Mouse (Mus musculus): ENCODE data around the gene Hgd. TPM values are rescaled to one million over a fixed set of nuclear protein-coding genes. Genes with fewer than 3 reads are reported as not detected.

Gene Hgd
- polyA plus RNA-seq, 1 experiment, result not detected

- H3K4me3 ChIP-seq (ENCODE audit: insufficient read depth, low read depth, low read length), result no peak overlapping the region
- H3K27ac ChIP-seq (replicated peaks; ENCODE audit: low read depth, low read length), result no peak overlapping the region
- peaks cover 13% of the 10 kb centered on the region for H3K4me1 ChIP-seq (ENCODE audit: control insufficient read depth, insufficient read depth, insufficient read length, low read length)
These were observed 75.9 kb downstream of the Hgd start for GRCm38 (mm10) chr16:37655756-37656347.

- Histone ChIP-seq H3K27ac (replicated peaks; ENCODE audit: low read depth, low read length) (no peak overlapping the region), H3K4me1 (ENCODE audit: control insufficient read depth, insufficient read depth, insufficient read length, low read length) (peaks cover 8% of the 10 kb centered on the region), H3K4me3 (ENCODE audit: insufficient read depth, low read depth, low read length) (no peak overlapping the region)
These were observed 76.8 kb downstream of the Hgd start for GRCm38 (mm10) chr16:37656796-37657195.

DNA sequence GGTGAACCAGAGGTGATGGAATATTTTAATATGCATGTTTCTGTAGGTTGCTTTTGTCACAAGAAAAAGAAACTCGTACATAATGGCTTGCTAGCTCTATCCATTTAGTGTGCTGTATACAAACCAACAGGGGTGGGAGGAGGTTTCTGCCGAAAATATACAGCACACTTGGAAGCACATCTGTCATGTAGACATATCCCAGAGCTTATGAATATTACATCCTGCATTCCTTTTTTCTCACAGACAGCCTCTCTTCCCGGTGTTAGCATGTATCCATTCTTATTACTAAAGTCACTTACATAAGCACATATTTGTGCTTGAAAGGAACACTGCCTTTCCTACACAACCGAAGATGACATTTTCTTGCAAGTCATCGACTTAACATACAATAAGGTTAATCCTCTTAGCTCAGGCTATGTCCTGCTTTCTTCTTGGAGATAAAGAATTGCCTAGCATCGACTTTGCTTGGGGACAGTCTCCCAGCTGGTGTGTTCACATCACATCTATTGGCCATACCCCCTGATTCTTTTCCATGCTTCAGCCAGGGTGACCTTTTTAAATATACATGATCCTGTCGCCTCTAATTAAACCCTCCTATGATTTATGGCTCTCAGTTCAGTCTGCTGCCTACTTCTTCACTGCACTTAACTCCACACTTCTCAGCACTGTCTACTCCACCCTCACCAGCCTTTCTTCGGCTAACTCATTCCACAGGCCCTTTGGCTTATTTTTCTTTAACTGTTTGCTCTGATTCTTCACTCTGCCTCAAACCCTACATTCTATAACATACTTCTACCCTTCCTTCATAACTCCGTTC is 83.9 kb downstream of the Hgd start:
- no peaks in the 10 kb centered on the region for H3K4me1 ChIP-seq (ENCODE audit: control insufficient read depth, insufficient read depth, insufficient read length, low read length)
- H3K27ac ChIP-seq (replicated peaks; ENCODE audit: low read depth, low read length), result no peak overlapping the region
- H3K4me3 ChIP-seq (ENCODE audit: insufficient read depth, low read depth, low read length), result no peak overlapping the region

- H3K4me1 ChIP-seq (ENCODE audit: control insufficient read depth, insufficient read depth, insufficient read length, low read length), result no peaks in the 10 kb centered on the region
- no peak overlapping the region for H3K4me3 ChIP-seq (ENCODE audit: insufficient read depth, low read depth, low read length)
- no peak overlapping the region for H3K27ac ChIP-seq (replicated peaks; ENCODE audit: low read depth, low read length)
These were observed 85.5 kb downstream of the Hgd start for GRCm38 (mm10) chr16:37665394-37665935.

- H3K27ac ChIP-seq (replicated peaks; ENCODE audit: low read depth, low read length), result no peak overlapping the region
- H3K4me1 ChIP-seq (ENCODE audit: control insufficient read depth, insufficient read depth, insufficient read length, low read length), result no peaks in the 10 kb centered on the region
- H3K4me3 ChIP-seq (ENCODE audit: insufficient read depth, low read depth, low read length), result no peak overlapping the region
These were observed 90.8 kb downstream of the Hgd start for GRCm38 (mm10) chr16:37670666-37671283.

- no peak overlapping the region for H3K27ac ChIP-seq (replicated peaks; ENCODE audit: low read depth, low read length)
- no peaks in the 10 kb centered on the region for H3K4me1 ChIP-seq (ENCODE audit: control insufficient read depth, insufficient read depth, insufficient read length, low read length)
- no peak overlapping the region for H3K4me3 ChIP-seq (ENCODE audit: insufficient read depth, low read depth, low read length)
These were observed 95.4 kb downstream of the Hgd start for GRCm38 (mm10) chr16:37675326-37675725.

- H3K4me3 ChIP-seq (ENCODE audit: insufficient read depth, low read depth, low read length), result peak overlapping the region; percentile 26
- H3K27ac ChIP-seq (replicated peaks; ENCODE audit: low read depth, low read length), result peak overlapping the region; percentile 35; the same call in 1 of the 2 replicates
- no peaks in the 10 kb centered on the region for H3K4me1 ChIP-seq (ENCODE audit: control insufficient read depth, insufficient read depth, insufficient read length, low read length)
These were observed 96.2 kb downstream of the Hgd start for GRCm38 (mm10) chr16:37676024-37676676.

DNA sequence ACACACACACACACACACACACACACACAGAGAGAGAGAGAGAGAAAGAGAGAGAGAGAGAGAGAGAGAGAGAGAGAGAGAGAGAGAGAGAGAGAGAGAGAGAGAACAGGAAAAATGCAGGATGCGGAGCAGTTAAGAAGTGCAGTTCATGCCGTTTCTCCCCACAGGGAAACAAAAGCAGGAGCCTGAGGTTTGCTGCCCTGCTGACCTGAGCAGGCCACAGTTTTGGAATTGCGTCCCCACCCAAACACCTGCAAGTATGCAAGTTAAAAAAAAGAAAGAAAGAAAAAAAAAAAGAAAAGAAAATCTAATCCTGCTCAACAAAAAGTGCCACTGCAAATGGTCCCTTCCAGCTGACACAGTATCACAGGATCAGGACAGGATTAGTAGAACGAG is 96.7 kb downstream of the Hgd start:
- H3K4me3 ChIP-seq (ENCODE audit: insufficient read depth, low read depth, low read length), result no peak overlapping the region
- no peaks in the 10 kb centered on the region for H3K4me1 ChIP-seq (ENCODE audit: control insufficient read depth, insufficient read depth, insufficient read length, low read length)
- H3K27ac ChIP-seq (replicated peaks; ENCODE audit: low read depth, low read length), result no peak overlapping the region

DNA sequence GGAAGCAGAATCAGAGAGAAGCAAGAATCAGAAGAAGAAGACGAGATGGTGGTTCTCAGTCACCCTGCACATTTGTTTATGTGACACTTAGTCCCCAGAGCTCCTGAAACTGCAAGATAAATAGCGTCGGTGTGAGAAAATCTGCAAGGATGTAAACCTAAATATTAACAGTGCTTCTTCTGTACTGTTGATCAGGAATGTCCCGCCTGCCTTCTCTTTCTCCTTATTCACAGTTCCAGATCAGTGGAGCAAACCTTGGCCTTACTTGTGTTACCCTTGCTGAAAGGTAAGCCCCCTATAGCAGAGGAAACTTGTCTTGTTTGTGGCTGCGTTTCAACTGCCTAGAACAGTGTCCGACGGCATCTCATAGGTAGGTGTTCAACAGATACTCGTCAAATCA is 97.6 kb downstream of the Hgd start:
- no peaks in the 10 kb centered on the region for H3K4me1 ChIP-seq (ENCODE audit: control insufficient read depth, insufficient read depth, insufficient read length, low read length)

GRCm38 (mm10) chr16:37680216-37680615 is 100.3 kb downstream of the Hgd start:
- H3K4me1 ChIP-seq (ENCODE audit: control insufficient read depth, insufficient read depth, insufficient read length, low read length), result peaks cover 10% of the 10 kb centered on the region
- H3K27ac ChIP-seq (replicated peaks; ENCODE audit: low read depth, low read length), result no peak overlapping the region
- H3K4me3 ChIP-seq (ENCODE audit: insufficient read depth, low read depth, low read length), result no peak overlapping the region

More for the DNA sequence above, 97.6 kb downstream of the Hgd start:
- H3K27ac ChIP-seq (replicated peaks; ENCODE audit: low read depth, low read length), result no peak overlapping the region
- H3K4me3 ChIP-seq (ENCODE audit: insufficient read depth, low read depth, low read length), result no peak overlapping the region

- Histone ChIP-seq H3K4me1 (ENCODE audit: control insufficient read depth, insufficient read depth, insufficient read length, low read length) (peaks cover 10% of the 10 kb centered on the region), H3K27ac (replicated peaks; ENCODE audit: low read depth, low read length) (no peak overlapping the region), H3K4me3 (ENCODE audit: insufficient read depth, low read depth, low read length) (no peak overlapping the region)
These were observed 100.9 kb downstream of the Hgd start for GRCm38 (mm10) chr16:37680831-37681230.

Other genes starting within 250 kb of the Hgd start
- not detected in 2 replicates for gene Stxbp5l, start 195.2 kb upstream of the Hgd start, polyA plus RNA-seq (2012; ENCODE audit: insufficient read depth, insufficient read length, missing spikeins)
- gene Gtf2e1, start 40.4 kb upstream of the Hgd start, polyA plus RNA-seq (2012; ENCODE audit: insufficient read depth, insufficient read length, missing spikeins), result 9.6 and 10.8 TPM in 2 replicates
- gene Rabl3, start 40.3 kb upstream of the Hgd start, polyA plus RNA-seq (2012; ENCODE audit: insufficient read depth, insufficient read length, missing spikeins), result 4.1 and 5.8 TPM in 2 replicates
- 800 and 1,040 TPM in 2 replicates for gene Ndufb4, start 74.3 kb downstream of the Hgd start, polyA plus RNA-seq (2012; ENCODE audit: insufficient read depth, insufficient read length, missing spikeins)
- gene Fstl1, start 196.7 kb downstream of the Hgd start, polyA plus RNA-seq (2012; ENCODE audit: insufficient read depth, insufficient read length, missing spikeins), result 26.5 and 46.9 TPM in 2 replicates